Mouse (Mus musculus) megakaryocyte progenitor cell, adult 5-6 weeks (primary cell): ENCODE data around the gene Khsrp. TPM values are rescaled to one million over a fixed set of nuclear protein-coding genes. Genes with fewer than 3 reads are reported as not detected.
A peak's percentile ranks its signal among the peaks of the same experiment; 100 is the strongest.

Experiments used
- ATAC-seq: replicated peaks from 2 replicates; pipeline ENCODE4 v1.8.0; 2016; ENCODE audit warnings: mild to moderate bottlenecking, moderate TSS enrichment, inconsistent platforms; ENCODE audit not compliant: poor library complexity
- total RNA-seq, 2 experiments: library from RNA; stranded (forward) in 1 of 2; stranded (reverse) in 1 of 2; fragments of 157-497, 149-512 nt in 1 of 2; fragments of 200-1000 nt in 1 of 2; gene quantifications; 2 replicates each; pipeline versions ENCODE4 v1.2.3 to v1.2.4; 2015 to 2017

Gene Khsrp
- total RNA-seq, 2 experiments from 2014 or later = 68.5 to 99.5 TPM

DNA sequence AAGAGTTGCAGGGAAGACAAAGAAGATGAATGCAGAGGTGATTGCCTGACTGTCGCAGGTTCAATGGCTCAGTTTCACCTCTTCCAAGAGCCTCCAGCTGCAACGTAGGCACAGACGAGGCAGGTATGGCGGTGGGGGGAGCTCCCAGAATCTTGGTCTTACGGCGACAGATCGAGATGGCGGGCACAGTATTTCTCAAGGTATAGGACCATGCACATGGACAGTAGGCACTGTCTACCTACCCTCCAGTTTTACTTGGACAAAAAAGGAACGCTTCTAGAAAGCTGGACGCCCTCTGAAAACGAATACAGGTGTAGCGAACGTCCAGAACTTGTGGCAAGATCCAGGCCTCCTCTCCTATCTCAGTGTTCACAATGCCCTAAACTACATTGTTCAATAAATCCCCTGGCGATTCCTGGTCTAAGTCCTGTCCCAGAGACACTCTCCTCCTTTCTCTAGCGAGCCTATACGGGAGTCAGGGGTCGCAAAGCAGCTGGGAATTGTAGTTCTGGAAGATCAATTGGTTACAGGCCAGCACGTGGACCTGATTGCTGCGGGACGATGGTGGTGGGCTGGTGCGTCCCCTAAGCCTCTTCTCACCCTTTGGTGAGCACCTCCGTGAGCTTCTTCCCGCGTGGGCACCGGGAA lies 41.7 kb downstream of the Khsrp start:
- peak; percentile 76 for ATAC-seq

GRCm38 (mm10) chr17:56988921-56989430 lies 42.3 kb downstream of the Khsrp start:
- no peak for ATAC-seq

DNA sequence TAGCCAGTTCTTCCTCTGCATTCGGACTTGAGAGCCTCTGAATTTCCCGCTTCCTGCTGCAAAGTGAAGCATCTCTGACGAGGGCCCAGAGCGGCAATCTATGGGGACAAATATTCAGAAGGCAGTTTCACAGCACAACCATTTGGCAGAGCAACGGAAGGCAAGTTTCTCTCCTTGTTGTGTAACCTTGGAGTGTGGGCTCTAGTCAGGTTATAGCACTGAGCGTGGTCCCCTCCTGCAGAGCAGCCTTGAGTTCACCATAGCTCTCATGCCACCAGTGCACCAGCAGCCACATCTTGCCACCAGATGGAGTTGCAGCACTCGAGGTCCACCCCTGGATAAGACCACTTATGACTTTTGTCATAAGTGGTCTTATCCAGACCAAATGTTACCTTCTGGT lies 42.9 kb downstream of the Khsrp start:
- ATAC-seq = no peak

GRCm38 (mm10) chr17:56986105-56986805 lies 45.1 kb downstream of the Khsrp start:
- no peak for ATAC-seq

DNA sequence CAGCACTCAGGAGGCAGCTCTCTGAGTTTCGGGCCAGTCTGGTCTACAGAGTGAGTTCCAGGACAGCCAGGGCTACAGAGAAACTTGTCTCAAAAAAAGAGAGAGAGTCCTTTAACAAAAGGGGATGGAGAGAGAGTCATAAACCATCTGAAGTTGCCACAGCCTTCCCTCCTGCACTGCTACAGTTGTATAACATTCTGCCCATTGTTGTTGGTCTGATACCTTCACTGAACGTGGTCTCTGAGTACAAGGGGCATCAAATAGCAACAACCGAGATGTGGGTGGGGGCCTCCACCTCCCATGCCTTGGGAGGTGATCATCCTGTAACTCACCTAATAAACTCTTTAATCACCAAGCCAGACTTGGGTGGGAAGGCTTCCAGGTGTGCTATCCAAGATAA lies 45.7 kb downstream of the Khsrp start:
- no peak for ATAC-seq

DNA sequence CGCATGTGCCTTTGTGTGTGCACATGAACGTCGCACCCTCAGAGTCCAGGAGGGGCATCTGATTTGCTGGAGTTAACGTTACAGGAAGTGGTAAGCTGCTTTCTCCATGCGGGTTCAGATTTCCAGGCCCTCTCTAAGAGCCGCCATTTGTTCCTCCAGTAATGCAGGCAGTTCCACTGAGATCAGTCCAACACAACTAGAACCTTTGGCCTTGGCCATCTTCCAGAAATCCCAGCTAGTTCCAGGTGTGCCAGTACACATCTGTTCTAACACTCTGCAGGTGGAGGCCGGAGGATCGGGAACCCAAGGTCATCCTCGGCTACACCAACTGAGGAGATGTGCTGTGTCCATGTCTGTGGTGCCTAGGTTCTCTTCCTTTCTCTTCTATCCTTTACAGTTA lies 46.4 kb downstream of the Khsrp start:
- ATAC-seq = no peak

DNA sequence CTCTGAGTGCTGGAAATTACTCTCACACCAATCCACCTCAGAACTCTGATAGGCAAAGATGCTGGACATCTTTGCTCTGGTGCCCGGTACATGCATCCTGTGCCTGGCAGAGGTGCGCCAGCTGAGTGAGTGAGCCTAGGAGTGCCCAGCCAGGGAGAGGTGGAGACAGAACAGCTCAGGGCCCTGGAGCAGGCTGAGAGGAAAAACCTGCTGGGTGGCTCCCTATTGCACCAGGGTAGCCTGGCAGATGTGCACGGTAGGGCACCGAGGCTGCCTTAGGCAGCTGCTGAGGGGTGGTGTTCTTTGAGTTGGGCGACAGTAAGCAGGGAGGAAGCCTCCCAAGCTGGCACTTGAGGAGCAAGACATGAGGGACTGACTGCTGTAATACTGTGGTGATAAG lies 49.3 kb downstream of the Khsrp start, which contains the start of gene Acer1:
Gene Acer1, minus strand, starts transcription at position 114 of the 400 bp plus-strand sequence.
- 0 out of 2 replicates have a peak, but pooled peaks have one; percentile 17 for ATAC-seq

GRCm38 (mm10) chr17:56981049-56981448 lies 50.3 kb downstream of the Khsrp start:
- no peak for ATAC-seq

DNA sequence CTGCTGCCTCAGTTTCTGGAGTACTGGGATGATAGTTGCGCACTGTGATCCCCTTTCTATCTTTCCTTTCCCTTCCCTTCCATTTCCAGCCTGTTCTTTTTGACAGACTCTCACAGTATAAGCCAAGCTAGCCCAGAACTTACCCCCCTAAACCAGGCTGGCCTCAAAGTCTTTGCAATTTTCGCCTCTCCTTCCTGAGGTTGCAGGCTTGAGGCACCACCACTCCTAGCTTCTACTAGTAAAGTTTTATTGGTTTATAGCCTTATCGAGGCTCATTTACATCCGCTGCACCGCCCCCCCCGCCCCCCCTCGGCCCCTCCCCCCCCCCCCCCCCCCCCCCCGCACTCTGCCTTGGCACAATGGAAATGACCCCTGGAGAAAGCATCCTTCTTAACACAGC lies 51.8 kb downstream of the Khsrp start:
- no peak for ATAC-seq

DNA sequence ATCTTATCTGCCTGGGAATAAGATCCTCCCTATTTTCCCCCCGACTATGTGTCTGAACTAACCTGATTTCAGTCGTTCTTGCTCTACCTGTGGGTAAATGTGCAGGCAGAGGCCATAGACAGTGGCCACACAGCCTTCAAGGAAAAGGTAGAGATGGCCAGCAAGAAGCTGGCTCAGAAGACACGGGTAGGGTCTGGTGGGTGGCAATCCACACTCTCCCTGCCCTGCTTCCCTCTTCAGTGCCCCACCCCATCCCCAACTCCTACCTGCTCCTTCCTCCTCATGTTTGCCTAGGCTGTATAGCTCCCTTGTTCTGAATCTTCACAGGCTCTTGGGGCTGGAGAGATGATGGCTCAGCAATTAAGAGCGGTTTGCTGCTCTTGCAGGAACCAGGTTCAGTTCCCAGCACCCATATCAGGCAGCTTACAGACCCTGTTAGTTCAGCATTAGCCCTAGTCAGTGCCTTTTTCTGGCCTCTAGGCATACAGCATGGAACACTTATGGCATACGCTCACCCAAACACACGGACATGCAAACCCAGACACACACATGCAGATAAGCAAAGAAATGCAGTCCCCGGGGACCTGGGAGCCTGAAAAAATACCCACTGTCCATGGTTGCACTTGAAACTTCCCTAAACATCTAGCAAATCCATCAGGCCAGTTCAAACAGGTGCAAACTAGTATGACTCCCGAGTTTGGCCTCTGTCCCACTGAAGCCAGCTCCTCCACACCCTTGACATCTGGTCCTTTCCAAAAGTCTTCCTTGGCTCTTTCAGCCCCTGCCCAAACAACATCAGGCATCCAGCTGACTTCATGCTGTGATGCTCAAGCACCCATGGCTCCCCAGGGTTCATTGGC lies 54.6 kb downstream of the Khsrp start:
- ATAC-seq = no peak

- no peak for ATAC-seq
Measured at GRCm38 (mm10) chr17:56975391-56975790, 55.9 kb downstream of the Khsrp start.

GRCm38 (mm10) chr17:56974708-56975240 lies 56.5 kb downstream of the Khsrp start:
- no peak for ATAC-seq

- no peak for ATAC-seq
Measured at GRCm38 (mm10) chr17:56973956-56974707, 57.2 kb downstream of the Khsrp start.

Other genes with a start within 250 kb of the Khsrp start
- 6.4 and 8.8 TPM in 2 replicates for gene Rfx2, start 200.5 kb downstream of the Khsrp start, total RNA-seq (2015)
- 4.8 and 5.0 TPM in 2 replicates for gene Rfx2, start 200.5 kb downstream of the Khsrp start, total RNA-seq (2017)
- gene Acsbg2, start 157.1 kb downstream of the Khsrp start, total RNA-seq (2015) = not detected in 2 replicates
- not detected in 2 replicates for gene Acsbg2, start 157.1 kb downstream of the Khsrp start, total RNA-seq (2017)
- 0.07 TPM in 1 of 2 replicates, not detected in the other for gene 1700061G19Rik, start 156.0 kb downstream of the Khsrp start, total RNA-seq (2015)
- not detected in 2 replicates for gene 1700061G19Rik, start 156.0 kb downstream of the Khsrp start, total RNA-seq (2017)
- 15.5 and 18.2 TPM in 2 replicates for gene Mllt1, start 96.1 kb downstream of the Khsrp start, total RNA-seq (2015)
- 18.2 and 20.7 TPM in 2 replicates for gene Mllt1, start 96.1 kb downstream of the Khsrp start, total RNA-seq (2017)
- gene Acer1, start 49.4 kb downstream of the Khsrp start, total RNA-seq (2015) = not detected in 2 replicates
- gene Acer1, start 49.4 kb downstream of the Khsrp start, total RNA-seq (2017) = not detected in 2 replicates
- gene Clpp, start 41.2 kb downstream of the Khsrp start, total RNA-seq (2015) = 61.2 and 75.2 TPM in 2 replicates
- 80.5 and 84.9 TPM in 2 replicates for gene Clpp, start 41.2 kb downstream of the Khsrp start, total RNA-seq (2017)
- gene Alkbh7, start 34.2 kb downstream of the Khsrp start, total RNA-seq (2015) = 15.1 and 16.6 TPM in 2 replicates
- 15.0 and 19.8 TPM in 2 replicates for gene Alkbh7, start 34.2 kb downstream of the Khsrp start, total RNA-seq (2017)
- not detected in 2 replicates for gene Pspn, start 31.5 kb downstream of the Khsrp start, total RNA-seq (2015)
- not detected in 2 replicates for gene Pspn, start 31.5 kb downstream of the Khsrp start, total RNA-seq (2017)
- gene Gtf2f1, start 20.2 kb downstream of the Khsrp start, total RNA-seq (2015) = 52.8 and 61.1 TPM in 2 replicates
- 120 and 142 TPM in 2 replicates for gene Gtf2f1, start 20.2 kb downstream of the Khsrp start, total RNA-seq (2017)
- gene Gm17949, start 20.1 kb downstream of the Khsrp start, total RNA-seq (2015) = not detected in 2 replicates
- gene Gm17949, start 20.1 kb downstream of the Khsrp start, total RNA-seq (2017) = not detected in 2 replicates
- gene Slc25a41, start 10.1 kb upstream of the Khsrp start, total RNA-seq (2015) = not detected in 2 replicates
- gene Slc25a41, start 10.1 kb upstream of the Khsrp start, total RNA-seq (2017) = not detected in 2 replicates
- gene Crb3, start 27.6 kb upstream of the Khsrp start, total RNA-seq (2015) = not detected in 2 replicates
- gene Crb3, start 27.6 kb upstream of the Khsrp start, total RNA-seq (2017) = not detected in 2 replicates
- 10.9 and 13.4 TPM in 2 replicates for gene Slc25a23, start 28.3 kb upstream of the Khsrp start, total RNA-seq (2015)
- gene Slc25a23, start 28.3 kb upstream of the Khsrp start, total RNA-seq (2017) = 1.6 and 2.0 TPM in 2 replicates
- gene Dennd1c, start 47.0 kb upstream of the Khsrp start, total RNA-seq (2015) = 7.6 and 11.5 TPM in 2 replicates
- gene Dennd1c, start 47.0 kb upstream of the Khsrp start, total RNA-seq (2017) = 3.5 and 8.8 TPM in 2 replicates
- not detected in 2 replicates for gene Tubb4a, start 56.3 kb upstream of the Khsrp start, total RNA-seq (2015)
- gene Tubb4a, start 56.3 kb upstream of the Khsrp start, total RNA-seq (2017) = 0.12 TPM in 1 of 2 replicates, not detected in the other
- gene Tnfsf9, start 73.8 kb upstream of the Khsrp start, total RNA-seq (2015) = 1.2 and 2.2 TPM in 2 replicates
- gene Tnfsf9, start 73.8 kb upstream of the Khsrp start, total RNA-seq (2017) = 0.27 and 0.29 TPM in 2 replicates
- not detected in 2 replicates for gene Cd70, start 118.3 kb upstream of the Khsrp start, total RNA-seq (2015)
- gene Cd70, start 118.3 kb upstream of the Khsrp start, total RNA-seq (2017) = not detected in 2 replicates
- gene Tnfsf14, start 162.7 kb upstream of the Khsrp start, total RNA-seq (2015) = 2.1 and 3.5 TPM in 2 replicates
- 6.2 and 6.8 TPM in 2 replicates for gene Tnfsf14, start 162.7 kb upstream of the Khsrp start, total RNA-seq (2017)
- 164 and 202 TPM in 2 replicates for gene C3, start 196.6 kb upstream of the Khsrp start, total RNA-seq (2015)
- gene C3, start 196.6 kb upstream of the Khsrp start, total RNA-seq (2017) = 211 and 263 TPM in 2 replicates
- 21.5 and 22.6 TPM in 2 replicates for gene Gpr108, start 216.9 kb upstream of the Khsrp start, total RNA-seq (2015)
- gene Gpr108, start 216.9 kb upstream of the Khsrp start, total RNA-seq (2017) = 22.5 and 24.4 TPM in 2 replicates
- 3.5 and 3.6 TPM in 2 replicates for gene Trip10, start 217.9 kb upstream of the Khsrp start, total RNA-seq (2015)
- gene Trip10, start 217.9 kb upstream of the Khsrp start, total RNA-seq (2017) = 7.9 and 8.5 TPM in 2 replicates
- 79.5 and 87.2 TPM in 2 replicates for gene Vav1, start 247.6 kb upstream of the Khsrp start, total RNA-seq (2015)
- gene Vav1, start 247.6 kb upstream of the Khsrp start, total RNA-seq (2017) = 286 and 303 TPM in 2 replicates